Mouse (Mus musculus): Measurements from ENCODE around the gene Arl14ep.

DNA sequence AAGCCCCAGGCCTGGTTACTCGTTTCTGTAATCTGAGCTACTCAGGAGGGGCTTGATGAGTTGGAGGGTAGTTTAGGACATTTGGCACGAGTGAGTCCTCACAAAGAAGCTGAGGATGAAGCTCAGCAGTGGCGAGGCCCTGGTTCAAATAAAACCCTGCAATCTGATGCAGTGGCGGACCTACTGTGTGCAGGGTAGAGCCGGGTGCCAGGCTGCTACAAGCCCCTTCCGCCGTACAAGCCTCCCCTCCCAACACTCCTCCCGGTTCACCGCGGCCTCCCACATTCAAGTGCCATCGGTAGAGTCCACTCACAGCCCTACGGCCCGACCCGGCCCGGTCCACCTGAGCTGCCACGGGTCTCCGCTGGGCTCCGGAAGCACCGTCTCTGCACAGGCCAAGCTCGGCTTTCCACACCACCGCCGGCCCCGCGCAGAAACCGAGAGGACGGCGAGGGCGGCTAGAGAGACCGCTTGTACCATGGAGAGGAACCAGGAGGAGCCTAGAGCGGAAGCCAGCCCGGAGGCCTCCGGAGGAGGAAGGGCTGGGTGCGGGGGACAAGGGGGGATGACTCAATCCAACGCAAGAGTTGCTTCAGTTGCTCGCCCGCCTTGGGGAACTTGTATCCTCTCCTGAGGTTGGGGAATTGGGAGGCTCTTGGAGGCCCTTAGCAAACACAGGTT lies at the start of gene Arl14ep:
- TF ChIP-seq CTCF (IDR thresholded peaks at IDR 0.05; ENCODE audit: insufficient read depth, low read depth, low read length) (no peak), POLR2A (IDR thresholded peaks at IDR 0.05; ENCODE audit: insufficient read depth, low read depth, low read length) (peak; percentile 70)
